Mouse (Mus musculus) small intestine, adult 2 months (tissue): ENCODE data around the gene Gpr135. TPM values are rescaled to one million over a fixed set of nuclear protein-coding genes. Genes with fewer than 3 reads are reported as not detected.
A peak's percentile ranks its signal among the peaks of the same experiment; 100 is the strongest.

Experiments
- H3K27ac ChIP-seq: fragments of 200-500 bp; 2 replicates; pipeline ENCODE4 v1.5.1; 2012; ENCODE audit warnings: low read depth, low read length, control low read depth, inconsistent platforms; ENCODE audit not compliant: insufficient read depth
- H3K27me3 ChIP-seq: fragments of 200-500 bp; 2 replicates; pipeline ENCODE4 v1.6.1; 2012; ENCODE audit warnings: mild to moderate bottlenecking, moderate library complexity, low read length, inconsistent platforms; ENCODE audit not compliant: control insufficient read depth, insufficient read depth
- H3K36me3 ChIP-seq: fragments of 200-500 bp; 2 replicates; pipeline ENCODE4 v1.6.1; 2012; ENCODE audit warnings: mild to moderate bottlenecking, low read length, control low read depth, inconsistent platforms; ENCODE audit not compliant: control insufficient read depth, insufficient read depth
- H3K4me1 ChIP-seq: fragments of 200-500 bp; 2 replicates; pipeline ENCODE4 v1.6.1; 2012; ENCODE audit warnings: low read length, inconsistent platforms, mixed read lengths; ENCODE audit not compliant: control insufficient read depth, insufficient read depth, insufficient read length
- H3K4me3 ChIP-seq: fragments of 200-500 bp; 2 replicates; pipeline ENCODE4 v1.5.1; 2012; ENCODE audit warnings: low read depth, mild to moderate bottlenecking, control low read depth, inconsistent platforms, low read length, moderate library complexity
- CTCF ChIP-seq: fragments of 200-500 bp; IDR thresholded peaks from 2 replicates; pipeline ENCODE4 v1.5.1; 2012; ENCODE audit warnings: low read depth, mild to moderate bottlenecking, control low read depth, inconsistent platforms, low read length, moderate library complexity, mixed read lengths; ENCODE audit not compliant: insufficient replicate concordance, insufficient read length; ENCODE audit errors: extremely low read depth
- POLR2A ChIP-seq: fragments of 200-500 bp; IDR thresholded peaks from 2 replicates; pipeline ENCODE4 v1.6.1; 2012; ENCODE audit warnings: low read depth, mild to moderate bottlenecking, control low read depth, inconsistent platforms, low read length, moderate library complexity
- WGBS: fragments of 180-500 bp; shearing (Covaris S2); methylation state at CpG from one replicate; pipeline ENCODE4 v1.1.7; 2018; 5-methylcytosine and 5-hydroxymethylcytosine counted together
- polyA plus RNA-seq: library from polyadenylated mRNA; depleted of rRNA; stranded (reverse); fragments of >200 nt; gene quantifications from 2 replicates; pipeline ENCODE4 v1.2.3, GENCODE M21; 2012; rRNA removed

The Gpr135 gene
- 0.46 and 0.69 TPM in 2 replicates for polyA plus RNA-seq

- H3K27ac ChIP-seq, result no peak within 1 kb of the TSS
- 1% methylated on average over 94 of the region's 94 CpGs for WGBS
- peaks cover 3% of the 10 kb centered on the region for H3K27me3 ChIP-seq
- peak within 1 kb of the TSS; percentile 73 for H3K4me3 ChIP-seq
- TF ChIP-seq CTCF (peak; percentile 71; the same call in 1 of the 2 replicates), POLR2A (no peak)
- H3K4me1 ChIP-seq, result peaks cover 8% of the 10 kb centered on the region
- H3K36me3 ChIP-seq, result no peaks in the 10 kb centered on the region
These were observed at the start of gene Gpr135 for GRCm38 (mm10) chr12:72070327-72071269. Gpr135 (minus strand) TSS chr12:72071125.

- Histone ChIP-seq H3K27me3 (no peaks in the 10 kb centered on the region), H3K4me3 (no peak overlapping the region), H3K27ac (no peak overlapping the region), H3K36me3 (no peaks in the 10 kb centered on the region), H3K4me1 (peaks cover 1% of the 10 kb centered on the region; the same call in 1 of the 2 replicates)
- 71% methylated on average over 23 of the region's 23 CpGs for WGBS
- TF ChIP-seq POLR2A (no peak), CTCF (no peak)
These were observed 44.9 kb upstream of the Gpr135 start for GRCm38 (mm10) chr12:72115686-72116345.

GRCm38 (mm10) chr12:72115126-72115525 lies 44.2 kb upstream of the Gpr135 start:
- WGBS, result 76% methylated on average over 6 of the region's 6 CpGs
- Histone ChIP-seq H3K27me3 (no peaks in the 10 kb centered on the region), H3K4me3 (no peak overlapping the region), H3K36me3 (no peaks in the 10 kb centered on the region), H3K27ac (no peak overlapping the region), H3K4me1 (peaks cover 1% of the 10 kb centered on the region; the same call in 1 of the 2 replicates)
- TF ChIP-seq CTCF (no peak), POLR2A (no peak)

GRCm38 (mm10) chr12:72104525-72105281 lies 33.8 kb upstream of the Gpr135 start:
- TF ChIP-seq CTCF (no peak), POLR2A (no peak)
- H3K4me3 ChIP-seq, result no peak overlapping the region
- 25% methylated on average over 14 of the region's 14 CpGs for WGBS
- H3K4me1 ChIP-seq, result no peaks in the 10 kb centered on the region; the same call in 1 of the 2 replicates
- no peaks in the 10 kb centered on the region for H3K27me3 ChIP-seq
- H3K27ac ChIP-seq, result no peak overlapping the region
- peaks cover 8% of the 10 kb centered on the region for H3K36me3 ChIP-seq

- TF ChIP-seq POLR2A, result no peak
- TF ChIP-seq CTCF, result no peak
- Histone ChIP-seq H3K4me3 (no peak overlapping the region), H3K27ac (no peak overlapping the region), H3K4me1 (no peaks in the 10 kb centered on the region; the same call in 1 of the 2 replicates), H3K27me3 (no peaks in the 10 kb centered on the region), H3K36me3 (peaks cover 8% of the 10 kb centered on the region)
- WGBS, result 75% methylated on average over 5 of the region's 5 CpGs
These were observed 33.1 kb upstream of the Gpr135 start for GRCm38 (mm10) chr12:72104027-72104426.

GRCm38 (mm10) chr12:72102776-72103175 lies 31.9 kb upstream of the Gpr135 start:
- Histone ChIP-seq H3K4me1 (no peaks in the 10 kb centered on the region; the same call in 1 of the 2 replicates), H3K36me3 (peaks cover 13% of the 10 kb centered on the region), H3K4me3 (no peak overlapping the region), H3K27ac (no peak overlapping the region), H3K27me3 (no peaks in the 10 kb centered on the region)
- TF ChIP-seq POLR2A (no peak), CTCF (no peak)
- 62% methylated on average over 6 of the region's 6 CpGs for WGBS
